Mouse (Mus musculus) megakaryocyte, embryonic 14.5 days (primary cell): ENCODE results near the gene Rnft2. TPM values are rescaled to one million over a fixed set of nuclear protein-coding genes. Genes with fewer than 3 reads are reported as not detected.

ENCODE experiments used
- H3K27me3 ChIP-seq: replicated peaks from 2 replicates; pipeline ENCODE3; 2012; ENCODE audit warnings: inconsistent platforms
- H3K36me3 ChIP-seq: replicated peaks from 2 replicates; pipeline ENCODE3; 2012; ENCODE audit warnings: low read length, inconsistent platforms, mixed read lengths
- H3K4me1 ChIP-seq: 2 replicates; pipeline ENCODE4 v1.6.1; 2012; ENCODE audit warnings: inconsistent platforms
- H3K4me3 ChIP-seq: replicated peaks from 2 replicates; pipeline ENCODE3; 2012; ENCODE audit warnings: moderate library complexity, mild to moderate bottlenecking, inconsistent platforms
- H3K9me3 ChIP-seq: 2 replicates; pipeline ENCODE4 v1.6.1; 2012; ENCODE audit warnings: inconsistent platforms
- FLI1 ChIP-seq: IDR thresholded peaks from 2 replicates; pipeline ENCODE4 v1.6.1; 2012; ENCODE audit warnings: low read length, inconsistent platforms, mixed read lengths
- GATA1 ChIP-seq: IDR thresholded peaks from 3 replicates; pipeline ENCODE4 v1.6.1; 2012; ENCODE audit warnings: mixed read lengths, low read length, inconsistent platforms, borderline replicate concordance
- polyA plus RNA-seq: library from polyadenylated mRNA; stranded (reverse); fragments of >175 nt; gene quantifications from 2 replicates; pipeline ENCODE4 v1.2.3, GENCODE M21; 2012; ENCODE audit warnings: low replicate concordance; ENCODE audit not compliant: insufficient read depth

Gene Rnft2
- polyA plus RNA-seq, 1 experiment = not detected

DNA sequence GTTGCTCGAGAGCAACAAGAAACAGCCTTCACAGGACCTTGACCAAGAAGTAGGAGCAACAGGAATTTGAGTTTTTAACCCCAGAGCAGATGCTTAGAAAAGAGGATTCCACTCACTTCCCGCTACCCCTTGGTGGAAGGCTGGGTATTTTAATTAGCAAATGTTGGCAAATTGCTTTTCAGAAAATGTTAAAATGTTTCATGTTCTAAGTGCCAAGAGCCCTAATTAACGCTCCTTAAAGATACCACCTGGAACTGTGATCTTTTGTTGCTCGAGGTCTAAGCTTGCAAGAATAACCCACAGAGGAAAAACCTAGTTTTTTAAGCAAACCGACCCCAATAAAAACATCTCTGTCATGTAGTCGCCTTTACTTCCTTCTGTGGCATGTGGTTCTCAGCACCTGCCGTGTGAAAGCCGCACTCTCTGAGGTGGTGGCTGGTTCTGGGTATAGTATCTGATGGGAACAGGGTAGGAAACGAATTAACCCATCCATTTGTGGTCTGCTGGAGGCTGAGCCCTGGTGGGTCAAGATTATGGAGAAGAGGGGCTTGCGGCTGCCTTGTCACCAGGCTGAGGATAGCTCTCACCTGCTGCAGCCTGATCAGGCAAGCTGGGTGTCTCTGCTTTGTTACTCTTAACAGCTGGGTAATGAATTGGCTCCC lies 26.7 kb upstream of the Rnft2 start:
- no peaks in the 10 kb centered on the region for H3K36me3 ChIP-seq
- H3K4me3 ChIP-seq = no peak overlapping the region
- H3K9me3 ChIP-seq = no peaks in the 10 kb centered on the region
- no peak for TF ChIP-seq FLI1
- no peak for TF ChIP-seq GATA1
- H3K4me1 ChIP-seq = peaks cover 37% of the 10 kb centered on the region
- peaks cover 83% of the 10 kb centered on the region for H3K27me3 ChIP-seq

DNA sequence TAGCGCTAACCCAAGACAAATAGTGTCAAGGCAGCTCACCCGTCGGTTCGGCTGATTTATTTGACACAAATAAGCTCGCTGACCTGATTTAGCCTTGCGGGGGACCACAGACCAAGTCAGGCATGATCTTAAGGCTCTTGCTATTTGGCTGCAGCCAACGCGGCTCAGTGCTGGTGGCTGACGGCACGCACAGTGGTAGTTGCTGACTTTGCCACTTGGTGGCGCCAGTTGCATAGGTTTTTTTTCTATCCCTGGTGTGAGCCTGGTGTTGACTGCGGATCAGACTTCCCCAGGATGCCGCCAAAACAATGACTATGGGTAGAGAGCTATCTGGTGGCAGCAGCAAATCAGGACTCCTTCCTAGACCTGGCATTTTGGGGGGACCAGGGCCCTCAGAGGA lies 24.1 kb upstream of the Rnft2 start:
- no peak overlapping the region for H3K4me3 ChIP-seq
- TF ChIP-seq FLI1 = no peak
- TF ChIP-seq GATA1 = no peak
- no peaks in the 10 kb centered on the region for H3K36me3 ChIP-seq
- H3K9me3 ChIP-seq = no peaks in the 10 kb centered on the region
- H3K27me3 ChIP-seq = peaks cover 79% of the 10 kb centered on the region
- peaks cover 42% of the 10 kb centered on the region for H3K4me1 ChIP-seq

- Histone ChIP-seq H3K4me3 (no peak overlapping the region), H3K36me3 (peaks cover 16% of the 10 kb centered on the region), H3K4me1 (peaks cover 22% of the 10 kb centered on the region), H3K27me3 (peaks cover 52% of the 10 kb centered on the region), H3K9me3 (no peaks in the 10 kb centered on the region)
- no peak for TF ChIP-seq GATA1
- no peak for TF ChIP-seq FLI1
These were observed 21.4 kb upstream of the Rnft2 start for GRCm38 (mm10) chr5:118266309-118266708.

DNA sequence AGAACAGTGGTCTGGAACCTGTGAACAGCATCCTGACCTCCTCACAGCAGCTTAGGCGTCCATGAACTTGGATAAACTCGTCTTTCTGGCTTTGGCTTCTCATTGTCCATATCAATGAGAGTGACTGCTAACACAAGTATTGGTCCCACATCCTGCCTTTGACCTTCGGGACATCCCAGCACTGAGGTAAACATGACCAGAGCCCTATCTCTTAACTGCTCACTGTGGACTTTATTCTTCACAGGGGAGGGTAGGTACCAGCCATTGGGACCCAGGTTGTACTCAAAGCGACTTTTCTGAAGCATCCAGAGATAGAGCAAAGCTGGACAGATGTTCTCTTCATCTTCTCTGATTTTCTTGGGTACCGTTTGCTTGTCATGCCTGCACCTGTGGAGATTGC lies 20.4 kb upstream of the Rnft2 start:
- Histone ChIP-seq H3K9me3 (no peaks in the 10 kb centered on the region), H3K4me3 (no peak overlapping the region), H3K27me3 (peaks cover 43% of the 10 kb centered on the region), H3K36me3 (peaks cover 23% of the 10 kb centered on the region), H3K4me1 (peaks cover 25% of the 10 kb centered on the region)
- TF ChIP-seq GATA1 (no peak), FLI1 (no peak)

DNA sequence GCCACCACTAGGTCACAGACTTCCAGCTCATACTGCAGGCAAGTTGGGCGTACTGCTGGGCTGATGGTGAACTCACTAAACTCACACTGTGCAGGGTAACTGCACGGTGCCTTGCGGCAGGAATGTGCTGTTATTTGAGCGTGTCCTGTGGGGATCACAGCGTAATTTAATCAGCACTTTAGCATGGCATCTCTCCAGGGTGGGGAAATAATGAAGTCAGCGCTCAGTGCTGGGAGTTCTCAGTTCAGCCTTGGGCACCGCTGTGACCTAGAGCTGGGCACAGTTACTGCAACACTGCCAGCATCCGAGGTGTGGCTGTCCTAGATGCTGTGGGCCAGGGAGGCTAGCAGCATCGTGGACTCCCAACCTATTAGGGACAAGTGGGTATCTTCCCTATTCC lies 19.4 kb upstream of the Rnft2 start:
- Histone ChIP-seq H3K27me3 (peaks cover 34% of the 10 kb centered on the region), H3K9me3 (no peaks in the 10 kb centered on the region), H3K36me3 (peaks cover 24% of the 10 kb centered on the region), H3K4me3 (no peak overlapping the region), H3K4me1 (peaks cover 35% of the 10 kb centered on the region)
- TF ChIP-seq GATA1 (no peak), FLI1 (no peak)

GRCm38 (mm10) chr5:118262418-118262817 lies 17.5 kb upstream of the Rnft2 start:
- no peaks in the 10 kb centered on the region for H3K9me3 ChIP-seq
- H3K4me3 ChIP-seq = no peak overlapping the region
- peaks cover 36% of the 10 kb centered on the region for H3K4me1 ChIP-seq
- TF ChIP-seq GATA1 (no peak), FLI1 (no peak)
- H3K36me3 ChIP-seq = peaks cover 32% of the 10 kb centered on the region
- peaks cover 26% of the 10 kb centered on the region for H3K27me3 ChIP-seq

GRCm38 (mm10) chr5:118261181-118261580 lies 16.3 kb upstream of the Rnft2 start:
- Histone ChIP-seq H3K4me3 (no peak overlapping the region), H3K27me3 (peaks cover 16% of the 10 kb centered on the region), H3K36me3 (peaks cover 41% of the 10 kb centered on the region), H3K9me3 (no peaks in the 10 kb centered on the region), H3K4me1 (peaks cover 36% of the 10 kb centered on the region)
- TF ChIP-seq GATA1 = no peak
- TF ChIP-seq FLI1 = no peak

DNA sequence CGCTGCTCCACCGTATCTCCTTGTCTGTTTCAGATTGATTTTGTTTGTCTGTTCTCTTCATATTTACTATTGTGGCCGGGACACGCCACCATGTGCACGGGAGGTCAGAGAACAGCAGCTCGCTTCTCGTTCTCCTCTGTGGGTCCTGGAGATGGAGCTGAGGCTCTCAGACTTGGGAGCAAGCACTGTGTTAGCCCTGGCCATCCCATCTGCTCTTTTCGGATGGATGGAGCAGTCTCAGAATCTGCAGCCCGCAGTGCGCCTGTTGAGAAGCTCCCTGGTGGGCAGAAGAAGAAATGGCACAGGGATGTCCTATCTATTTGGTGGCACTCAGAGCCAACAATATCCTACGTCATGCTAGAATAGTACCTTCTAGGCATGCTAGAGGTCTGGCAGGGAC lies 15.7 kb upstream of the Rnft2 start:
- H3K4me1 ChIP-seq = peaks cover 36% of the 10 kb centered on the region
- no peak overlapping the region for H3K4me3 ChIP-seq
- peaks cover 17% of the 10 kb centered on the region for H3K27me3 ChIP-seq
- no peaks in the 10 kb centered on the region for H3K9me3 ChIP-seq
- no peak for TF ChIP-seq GATA1
- no peak for TF ChIP-seq FLI1
- peaks cover 41% of the 10 kb centered on the region for H3K36me3 ChIP-seq

- Histone ChIP-seq H3K9me3 (no peaks in the 10 kb centered on the region), H3K4me3 (no peak overlapping the region), H3K27me3 (peaks cover 14% of the 10 kb centered on the region), H3K4me1 (peaks cover 36% of the 10 kb centered on the region), H3K36me3 (peaks cover 41% of the 10 kb centered on the region)
- TF ChIP-seq GATA1 (no peak), FLI1 (no peak)
These were observed 15.1 kb upstream of the Rnft2 start for GRCm38 (mm10) chr5:118260055-118260454.

- Histone ChIP-seq H3K4me1 (peaks cover 36% of the 10 kb centered on the region), H3K36me3 (peaks cover 41% of the 10 kb centered on the region), H3K27me3 (peaks cover 14% of the 10 kb centered on the region), H3K4me3 (no peak overlapping the region), H3K9me3 (no peaks in the 10 kb centered on the region)
- TF ChIP-seq GATA1 = no peak
- no peak for TF ChIP-seq FLI1
These were observed 14.7 kb upstream of the Rnft2 start for GRCm38 (mm10) chr5:118259636-118260035.
